Comparison of ENCODE assay signal across 9 mouse cellular contexts in the genomic region with DNA sequence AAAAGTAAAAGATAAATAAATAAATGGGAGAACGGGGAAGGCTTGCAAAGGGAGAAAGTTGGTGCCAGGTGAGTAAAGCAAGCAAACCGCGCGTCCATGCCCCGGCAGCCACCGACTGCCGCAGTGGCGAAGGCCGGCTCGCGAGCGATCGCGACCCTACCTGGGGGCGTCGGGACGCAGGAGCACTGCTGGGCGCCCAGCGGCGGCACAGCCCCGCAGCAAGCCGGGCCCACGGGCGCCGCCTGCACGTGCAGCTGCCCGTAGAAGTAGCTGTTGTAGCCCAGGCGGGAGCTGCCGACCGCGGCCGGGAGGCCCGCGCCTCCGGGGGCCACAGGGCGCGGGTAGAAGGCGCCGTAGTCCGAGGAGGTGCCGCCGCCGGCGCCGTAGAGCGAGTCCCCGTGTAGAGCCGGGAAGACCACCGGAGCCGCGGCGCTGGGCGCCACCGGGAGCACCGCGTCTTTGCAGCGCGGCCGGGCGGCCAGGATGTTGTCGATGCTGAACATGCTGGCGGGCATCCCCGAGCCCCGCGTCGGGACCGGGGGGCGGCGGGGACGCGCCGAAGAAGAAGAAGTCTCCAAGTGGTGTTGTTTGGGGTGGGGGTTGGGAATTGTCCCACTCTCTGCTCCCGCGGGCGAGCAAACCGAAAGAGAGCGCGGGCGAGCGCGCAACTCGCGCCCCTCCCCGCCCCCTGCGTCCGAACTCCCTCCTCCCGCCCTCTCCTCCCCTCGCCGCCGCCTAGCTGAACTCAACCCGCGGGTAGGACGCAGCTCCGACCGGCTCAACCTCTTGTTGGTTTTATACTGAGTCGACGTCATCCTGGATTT. TPM values are rescaled to one million over a fixed set of nuclear protein-coding genes. Genes with fewer than 3 reads are reported as not detected.
DNase-seq lines count a peak whose midpoint lies in the region; ATAC-seq and TF ChIP-seq lines count a peak whose summit lies in the region.
"Had no signal": no experiment of that assay in that cellular context is flagged by ENCODE, and none has a peak within 500 bp of the region (broad histone marks: within the 10 kb centered on the region; RNA-seq: fewer than 3 reads in every experiment).

Gene Gsc (minus strand): TSS at position 730 of the 824 bp plus-strand sequence.

- H3K27me3 ChIP-seq in forebrain, embryonic 16.5 days (replicated peaks; ENCODE audit: control insufficient read depth, insufficient read depth, low read length): peaks cover 67% of the 10 kb centered on the region
- peaks cover 76% of the 10 kb centered on the region for H3K27me3 ChIP-seq in intestine, embryonic 15.5 days (replicated peaks)
- peaks cover 86% of the 10 kb centered on the region for H3K27me3 ChIP-seq in lung, embryonic 16.5 days (ENCODE audit: control insufficient read depth, insufficient read depth, low read depth, low read length)
- H3K27me3 ChIP-seq in stomach, postnatal 0 days (ENCODE audit: control insufficient read depth, insufficient read depth, low read length): peaks cover 33% of the 10 kb centered on the region

- no peak for TF ChIP-seq EP300 in stomach, postnatal 0 days (optimal IDR thresholded peaks at IDR 0.05)

- no peaks in the 10 kb centered on the region for H3K9me3 ChIP-seq in forebrain, embryonic 16.5 days (ENCODE audit: control insufficient read depth, low read length)
- no peaks in the 10 kb centered on the region for H3K9me3 ChIP-seq in intestine, embryonic 15.5 days
- no peaks in the 10 kb centered on the region for H3K9me3 ChIP-seq in lung, embryonic 16.5 days (ENCODE audit: control insufficient read depth, low read length)
- H3K9me3 ChIP-seq in stomach, postnatal 0 days (ENCODE audit: control insufficient read depth, low read length): no peaks in the 10 kb centered on the region

- peak within 1 kb of the TSS; percentile 30; the same call in 1 of the 2 replicates for H3K9ac ChIP-seq in forebrain, embryonic 16.5 days (replicated peaks; ENCODE audit: low read depth, low read length)
- H3K9ac ChIP-seq in intestine, embryonic 15.5 days: peak within 1 kb of the TSS; percentile 39
- H3K9ac ChIP-seq in lung, embryonic 16.5 days (ENCODE audit: low read length): peak within 1 kb of the TSS; percentile 25
- H3K9ac ChIP-seq in stomach, postnatal 0 days (ENCODE audit: low read length): peak within 1 kb of the TSS; percentile 24; the same call in 1 of the 2 replicates

- peak; percentile 24; the same call in 1 of the 2 replicates for ATAC-seq in forebrain, embryonic 16.5 days
- ATAC-seq in intestine, embryonic 15.5 days: peak; percentile 76
- ATAC-seq in lung, embryonic 16.5 days (ENCODE audit: low read depth): peak; percentile 67
- peak; percentile 87 for ATAC-seq in stomach, postnatal 0 days (ENCODE audit: low FRiP score, low TSS enrichment)
- no peak for ATAC-seq in monocyte, adult 5-6 weeks (replicated peaks; ENCODE audit: insufficient number of reproducible peaks, low FRiP score, low TSS enrichment, poor library complexity, severe bottlenecking)

- under 1% methylated on average over 86 of the region's 97 CpGs for WGBS in forebrain, embryonic 16.5 days
- WGBS in intestine, embryonic 15.5 days: under 1% methylated on average over 80 of the region's 97 CpGs
- WGBS in lung, embryonic 16.5 days: under 1% methylated on average over 86 of the region's 97 CpGs
- WGBS in stomach, postnatal 0 days: 1% methylated on average over 84 of the region's 97 CpGs

- peak within 1 kb of the TSS; percentile 38 for H3K4me3 ChIP-seq in forebrain, embryonic 16.5 days (replicated peaks; ENCODE audit: low read length)
- peak within 1 kb of the TSS; percentile 56 for H3K4me3 ChIP-seq in intestine, embryonic 15.5 days (replicated peaks)
- H3K4me3 ChIP-seq in lung, embryonic 16.5 days (ENCODE audit: low read length): peak within 1 kb of the TSS; percentile 63
- peak within 1 kb of the TSS; percentile 59 for H3K4me3 ChIP-seq in stomach, postnatal 0 days (ENCODE audit: low read depth, low read length)

- TF ChIP-seq CTCF in stomach, postnatal 0 days (IDR thresholded peaks at IDR 0.05; ENCODE audit: low read depth): 0 out of 2 replicates have a peak, but pooled peaks have one; percentile 8

- peaks cover 28% of the 10 kb centered on the region for H3K4me1 ChIP-seq in forebrain, embryonic 16.5 days (replicated peaks; ENCODE audit: control insufficient read depth, insufficient read depth, low read length)
- H3K4me1 ChIP-seq in intestine, embryonic 15.5 days (replicated peaks): peaks cover 23% of the 10 kb centered on the region
- peaks cover 10% of the 10 kb centered on the region for H3K4me1 ChIP-seq in lung, embryonic 16.5 days (replicated peaks; ENCODE audit: control insufficient read depth, insufficient read depth, low read length)
- H3K4me1 ChIP-seq in stomach, postnatal 0 days (replicated peaks; ENCODE audit: control insufficient read depth, insufficient read depth): 0 out of 2 replicates have a peak, but pooled peaks cover 3% of the 10 kb centered on the region

- peak; percentile 35 to 42 for DNase-seq in cerebellum, postnatal 14 days
- no peak for DNase-seq in cerebellum, adult 11 months
- DNase-seq in Muller cell, postnatal 12 days (ENCODE audit: inconsistent ontology term): peak; percentile 57
- DNase-seq in stomach, postnatal 0 days (ENCODE audit: low spot score): peak; percentile 66

- H3K36me3 ChIP-seq in forebrain, embryonic 16.5 days (ENCODE audit: control insufficient read depth, insufficient read depth): no peaks in the 10 kb centered on the region
- H3K36me3 ChIP-seq in intestine, embryonic 15.5 days: no peaks in the 10 kb centered on the region
- no peaks in the 10 kb centered on the region for H3K36me3 ChIP-seq in lung, embryonic 16.5 days (ENCODE audit: control insufficient read depth, insufficient read depth, low read length)
- H3K36me3 ChIP-seq in stomach, postnatal 0 days (ENCODE audit: control insufficient read depth, insufficient read depth, low read length): no peaks in the 10 kb centered on the region

- H3K27ac ChIP-seq in forebrain, embryonic 16.5 days (ENCODE audit: low read length): no peak within 1 kb of the TSS
- no peak within 1 kb of the TSS for H3K27ac ChIP-seq in intestine, embryonic 15.5 days
- H3K27ac ChIP-seq in lung, embryonic 16.5 days (ENCODE audit: low read length): no peak within 1 kb of the TSS
- no peak within 1 kb of the TSS for H3K27ac ChIP-seq in stomach, postnatal 0 days (replicated peaks)

- H3K4me2 ChIP-seq in forebrain, embryonic 16.5 days (ENCODE audit: low read length): peak within 1 kb of the TSS; percentile 55
- H3K4me2 ChIP-seq in intestine, embryonic 15.5 days (replicated peaks): peak within 1 kb of the TSS; percentile 98
- H3K4me2 ChIP-seq in lung, embryonic 16.5 days (ENCODE audit: low read depth, low read length): peak within 1 kb of the TSS; percentile 95
- peak within 1 kb of the TSS; percentile 97 for H3K4me2 ChIP-seq in stomach, postnatal 0 days (replicated peaks; ENCODE audit: low read depth)

RNA-seq across cellular contexts. Expression of gene Gsc, which starts in this region (rescaled TPM):
- not detected in 2 replicates for polyA plus RNA-seq in forebrain, embryonic 16.5 days (2015; fragmentation: Nextera tagmentation; extraction: Ambion mirVana)
- polyA plus RNA-seq in intestine, embryonic 15.5 days (2015; fragmentation: Nextera tagmentation; extraction: Ambion mirVana): 0.40 and 0.64 TPM in 2 replicates
- polyA plus RNA-seq in lung, embryonic 16.5 days (2015; fragmentation: Nextera tagmentation; extraction: Ambion mirVana): 0.23 and 0.31 TPM in 2 replicates
- 0.38 and 0.46 TPM in 2 replicates for polyA plus RNA-seq in stomach, postnatal 0 days (2015; fragmentation: Nextera tagmentation; extraction: Ambion mirVana)
- not detected in 3 replicates for total RNA-seq in monocyte, adult 5-6 weeks (2017)
- total RNA-seq: heart, postnatal 36 days had no signal

Comparison
In these comparisons a context has a peak if more than half of its experiments do, and no peak if none do; other contexts are left out.
1. Peak in ATAC-seq, H3K4me3 ChIP-seq, H3K9ac ChIP-seq and H3K4me2 ChIP-seq in forebrain, embryonic 16.5 days; RNA of the gene not detected or under 1 TPM.
2. Peak in ATAC-seq, H3K4me3 ChIP-seq, H3K9ac ChIP-seq and H3K4me2 ChIP-seq in intestine, embryonic 15.5 days; RNA of the gene not detected or under 1 TPM.
3. Peak in ATAC-seq, H3K4me3 ChIP-seq, H3K9ac ChIP-seq and H3K4me2 ChIP-seq in lung, embryonic 16.5 days; RNA of the gene not detected or under 1 TPM.
4. Peak in DNase-seq, ATAC-seq, H3K4me3 ChIP-seq, H3K9ac ChIP-seq and H3K4me2 ChIP-seq in stomach, postnatal 0 days; RNA of the gene not detected or under 1 TPM.